Mouse (Mus musculus) thymus, adult 2 months (tissue): ENCODE data around the gene Mafb. TPM values are rescaled to one million over a fixed set of nuclear protein-coding genes. Genes with fewer than 3 reads are reported as not detected.

Experiments
- DNase-seq: peaks from one replicate; pipeline ENCODE4 v3.0.0; 2021
- H3K27ac ChIP-seq: fragments of 200-500 bp; 2 replicates; pipeline ENCODE4 v1.5.1; 2012; ENCODE audit warnings: low read length, control low read depth; ENCODE audit not compliant: control insufficient read depth, insufficient read depth
- H3K27me3 ChIP-seq: fragments of 200-500 bp; 2 replicates; pipeline ENCODE4 v1.6.1; 2012; ENCODE audit warnings: mild to moderate bottlenecking, low read length, moderate library complexity, mixed read lengths; ENCODE audit not compliant: control insufficient read depth, insufficient read depth
- H3K36me3 ChIP-seq: fragments of 200-500 bp; 2 replicates; pipeline ENCODE4 v1.6.1; 2012; ENCODE audit warnings: mild to moderate bottlenecking, low read length, moderate library complexity; ENCODE audit not compliant: control insufficient read depth, insufficient read depth
- H3K4me1 ChIP-seq: fragments of 200-500 bp; replicated peaks from 2 replicates; pipeline ENCODE4 v1.6.1; 2012; ENCODE audit warnings: low read length; ENCODE audit not compliant: control insufficient read depth, insufficient read depth
- H3K4me3 ChIP-seq: fragments of 200-500 bp; 2 replicates; pipeline ENCODE4 v1.5.1; 2012; ENCODE audit warnings: mild to moderate bottlenecking, low read length, control low read depth, moderate library complexity; ENCODE audit not compliant: control insufficient read depth, insufficient read depth
- CTCF ChIP-seq: fragments of 200-500 bp; IDR thresholded peaks from 2 replicates; pipeline ENCODE4 v1.5.1; 2012; ENCODE audit warnings: mild to moderate bottlenecking, control low read depth, low read length, moderate library complexity, borderline replicate concordance; ENCODE audit not compliant: control insufficient read depth, poor library complexity, insufficient read depth; ENCODE audit errors: extremely low read depth
- POLR2A ChIP-seq: fragments of 200-500 bp; IDR thresholded peaks from 2 replicates; pipeline ENCODE4 v1.6.1; 2012; ENCODE audit warnings: mild to moderate bottlenecking, low read length, control low read depth, moderate library complexity; ENCODE audit not compliant: control insufficient read depth, poor library complexity, insufficient read depth; ENCODE audit errors: extremely low read depth
- WGBS: fragments of 180-500 bp; shearing (Covaris S2); methylation state at CpG from one replicate; pipeline ENCODE4 v1.1.7; 2018; 5-methylcytosine and 5-hydroxymethylcytosine counted together
- polyA plus RNA-seq: library from polyadenylated mRNA; depleted of rRNA; stranded (reverse); fragments of >200 nt; gene quantifications from 2 replicates; pipeline ENCODE4 v1.2.3, GENCODE M21; 2012

Gene Mafb
- polyA plus RNA-seq, 1 experiment = 18.3 TPM

DNA sequence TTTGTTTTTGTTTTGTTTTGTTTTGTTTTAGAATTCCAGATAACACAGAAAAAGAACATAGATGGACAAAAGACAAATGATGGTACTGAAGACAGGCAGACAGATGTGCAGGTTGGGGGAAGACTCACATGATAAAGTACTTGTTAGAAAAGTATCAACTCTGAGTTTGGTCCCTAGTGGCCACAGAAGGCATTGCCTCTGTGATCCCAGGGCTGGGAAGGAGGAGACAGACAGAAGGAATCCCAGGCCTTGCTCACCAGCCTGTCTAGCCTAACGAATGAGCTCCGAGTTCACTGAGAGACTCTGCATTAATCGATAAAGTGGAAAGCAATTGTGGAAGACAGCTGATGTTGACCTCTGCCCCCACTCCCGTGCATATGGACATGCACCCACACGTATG, 10.7 kb downstream of the Mafb start:
- Histone ChIP-seq H3K4me1 (no peaks in the 10 kb centered on the region), H3K4me3 (no peak overlapping the region), H3K27ac (no peak overlapping the region), H3K36me3 (no peaks in the 10 kb centered on the region), H3K27me3 (peaks cover 13% of the 10 kb centered on the region)
- TF ChIP-seq CTCF (no peak), POLR2A (no peak)
- peak; percentile 60 for DNase-seq
- 75% methylated on average over 5 of the region's 5 CpGs for WGBS

DNA sequence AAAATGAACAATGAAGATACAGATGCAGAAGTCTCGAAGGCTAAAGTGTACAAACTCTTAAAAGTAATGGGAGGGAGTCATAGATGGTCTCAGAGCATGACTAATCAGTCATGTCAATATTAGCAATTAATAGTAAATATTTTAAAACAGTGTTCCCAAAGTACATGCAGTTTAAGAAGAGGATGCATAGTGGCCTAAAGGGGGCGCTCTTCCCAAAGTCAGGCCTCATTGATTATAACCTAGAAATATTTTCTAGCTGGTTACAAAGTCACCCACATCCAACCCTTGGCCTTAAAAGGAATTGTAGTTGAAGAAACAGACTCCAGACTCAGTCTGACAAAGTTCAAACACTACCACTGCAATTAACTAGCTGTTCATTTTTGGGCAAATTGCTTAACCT, 12.5 kb downstream of the Mafb start:
- Histone ChIP-seq H3K4me1 (no peaks in the 10 kb centered on the region), H3K36me3 (no peaks in the 10 kb centered on the region), H3K4me3 (no peak overlapping the region), H3K27ac (no peak overlapping the region), H3K27me3 (peaks cover 4% of the 10 kb centered on the region; the same call in 1 of the 2 replicates)
- no peak for DNase-seq
- WGBS = 73% methylated on average over 2 of the region's 2 CpGs
- TF ChIP-seq CTCF = no peak
- no peak for TF ChIP-seq POLR2A

DNA sequence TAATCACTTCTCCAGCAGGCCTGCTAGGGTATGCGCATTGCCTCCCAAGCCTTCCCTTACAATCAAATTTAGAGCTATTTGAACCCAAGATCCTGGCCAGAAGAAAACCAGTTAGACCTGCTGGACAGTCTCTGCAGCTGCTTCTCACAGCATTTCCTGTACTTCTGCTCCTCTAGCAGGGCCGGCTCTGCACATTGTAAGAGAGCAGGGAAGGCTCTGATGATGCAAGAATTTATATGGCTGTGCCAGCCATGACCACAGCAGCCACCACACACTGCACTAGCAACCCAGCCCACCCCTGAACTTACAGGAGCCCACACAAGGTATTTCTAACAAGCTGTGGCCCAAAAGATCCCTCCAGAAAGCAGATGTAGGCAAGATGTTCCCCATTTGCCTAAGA, 13.3 kb downstream of the Mafb start:
- H3K27ac ChIP-seq = no peak overlapping the region
- WGBS = 49% methylated on average over 2 of the region's 2 CpGs
- no peak overlapping the region for H3K4me3 ChIP-seq
- H3K27me3 ChIP-seq = peaks cover 1% of the 10 kb centered on the region; the same call in 1 of the 2 replicates
- H3K4me1 ChIP-seq = no peaks in the 10 kb centered on the region
- no peaks in the 10 kb centered on the region for H3K36me3 ChIP-seq
- TF ChIP-seq POLR2A (no peak), CTCF (no peak)
- DNase-seq = no peak

DNA sequence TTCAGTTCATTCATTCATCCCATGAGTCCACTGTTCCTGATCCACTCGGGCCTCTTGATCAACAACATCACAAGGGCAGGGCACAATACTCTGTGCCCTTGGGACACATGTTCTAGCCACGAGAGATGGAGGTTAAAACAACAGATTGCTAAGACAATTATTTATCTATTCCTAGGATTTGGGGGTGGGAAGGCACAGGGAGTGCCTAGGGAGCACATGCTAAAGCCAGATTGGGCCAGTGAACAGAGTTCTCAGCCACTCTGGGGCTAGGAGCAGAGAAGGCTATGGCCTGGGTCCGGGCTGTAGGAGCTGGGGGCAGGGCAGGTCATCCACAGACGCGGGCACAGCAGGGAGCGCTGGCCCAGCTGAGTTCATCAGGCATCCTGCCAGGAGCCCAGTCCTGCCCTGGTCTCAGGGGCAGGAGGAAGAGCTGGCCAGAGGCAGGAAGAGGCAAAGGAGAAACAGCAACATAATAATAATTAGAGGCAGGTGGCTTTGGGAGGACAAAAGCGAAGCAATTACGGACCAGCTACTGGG, 15.8 kb downstream of the Mafb start:
- Histone ChIP-seq H3K36me3 (no peaks in the 10 kb centered on the region), H3K27ac (no peak overlapping the region), H3K4me1 (no peaks in the 10 kb centered on the region), H3K4me3 (no peak overlapping the region), H3K27me3 (no peaks in the 10 kb centered on the region)
- no peak for DNase-seq
- 79% methylated on average over 8 of the region's 8 CpGs for WGBS
- no peak for TF ChIP-seq POLR2A
- TF ChIP-seq CTCF = no peak

DNA sequence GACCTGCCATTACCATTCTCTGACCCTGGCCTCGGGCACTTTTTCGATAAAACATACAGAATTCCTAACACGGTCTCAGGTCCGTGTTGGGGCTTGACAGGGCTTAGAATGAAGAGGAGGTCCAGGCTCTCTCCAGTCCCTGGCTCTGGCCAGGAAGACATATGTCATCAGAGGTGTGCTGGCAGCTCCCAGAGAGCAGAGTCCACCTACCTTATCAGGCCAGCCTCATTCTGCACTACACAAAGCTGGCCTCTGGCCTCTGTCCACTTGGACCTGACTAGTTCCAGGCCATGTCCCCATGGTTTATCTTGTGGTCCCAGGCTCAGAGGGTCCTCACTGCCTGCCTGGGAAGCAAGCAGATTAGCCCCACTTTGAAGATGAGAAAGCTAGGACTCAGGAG, 17.3 kb downstream of the Mafb start:
- Histone ChIP-seq H3K27me3 (no peaks in the 10 kb centered on the region), H3K4me3 (no peak overlapping the region), H3K27ac (no peak overlapping the region), H3K4me1 (no peaks in the 10 kb centered on the region), H3K36me3 (no peaks in the 10 kb centered on the region)
- 95% methylated on average over 4 of the region's 4 CpGs for WGBS
- no peak for TF ChIP-seq POLR2A
- no peak for TF ChIP-seq CTCF
- DNase-seq = no peak

DNA sequence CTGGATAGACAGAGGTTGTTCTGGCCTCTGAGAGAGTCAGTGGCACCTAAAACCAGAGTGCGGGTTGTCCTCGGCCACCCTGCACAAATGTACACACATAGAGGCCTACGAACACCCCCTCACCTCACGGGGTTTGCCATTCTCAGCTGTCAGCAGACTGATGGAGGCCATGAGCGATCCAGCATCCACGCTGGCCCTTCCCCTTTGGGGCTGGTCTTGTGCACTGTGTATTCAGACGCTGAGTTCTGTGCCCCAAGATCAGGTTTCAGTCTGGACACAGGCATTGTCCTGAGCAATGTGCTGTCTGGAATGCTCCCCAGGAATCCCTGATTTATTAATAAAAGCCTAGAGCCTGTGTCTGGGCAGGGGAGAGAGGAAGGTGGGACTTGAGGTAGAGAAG, 18.1 kb downstream of the Mafb start:
- no peak for TF ChIP-seq CTCF
- no peak for TF ChIP-seq POLR2A
- H3K27me3 ChIP-seq = no peaks in the 10 kb centered on the region
- no peak for DNase-seq
- 95% methylated on average over 7 of the region's 7 CpGs for WGBS
- no peak overlapping the region for H3K27ac ChIP-seq
- no peaks in the 10 kb centered on the region for H3K36me3 ChIP-seq
- H3K4me3 ChIP-seq = no peak overlapping the region
- H3K4me1 ChIP-seq = 0 out of 2 replicates have a peak, but pooled peaks cover 2% of the 10 kb centered on the region

DNA sequence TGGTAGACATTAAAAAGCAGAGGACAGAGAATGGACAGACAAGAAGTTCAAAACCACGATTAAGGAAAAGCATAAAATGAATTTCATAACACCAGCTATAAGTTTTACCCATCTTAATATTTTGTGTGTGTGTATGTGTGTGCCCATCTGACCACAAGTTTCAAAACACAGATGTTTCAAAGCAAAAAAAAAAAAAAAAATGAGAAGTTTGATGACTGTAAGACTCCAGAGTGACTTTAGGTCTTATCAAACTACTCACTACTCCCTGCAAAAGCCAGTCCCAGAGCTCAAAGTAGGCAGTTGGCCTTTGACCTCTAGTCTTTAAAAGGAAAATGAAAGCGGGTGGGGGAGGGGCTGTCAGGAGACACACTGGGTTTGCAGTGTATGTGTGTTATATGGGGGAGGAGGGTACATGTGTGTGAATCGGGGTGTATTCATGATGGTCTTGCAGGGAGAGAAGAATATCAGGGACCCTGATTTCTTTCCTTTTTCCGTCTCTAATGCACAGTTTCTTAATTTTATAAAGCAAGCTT, 18.7 kb downstream of the Mafb start:
- Histone ChIP-seq H3K27ac (no peak overlapping the region), H3K36me3 (no peaks in the 10 kb centered on the region)
- 74% methylated on average over 4 of the region's 4 CpGs for WGBS

More for the DNA sequence above, 18.7 kb downstream of the Mafb start:
- Histone ChIP-seq H3K4me1 (0 out of 2 replicates have a peak, but pooled peaks cover 3% of the 10 kb centered on the region), H3K4me3 (no peak overlapping the region), H3K27me3 (no peaks in the 10 kb centered on the region)
- DNase-seq = no peak
- no peak for TF ChIP-seq CTCF
- no peak for TF ChIP-seq POLR2A
